Mouse (Mus musculus) lung, embryonic 14.5 days (tissue): ENCODE data around the gene Usp3. TPM values are rescaled to one million over a fixed set of nuclear protein-coding genes. Genes with fewer than 3 reads are reported as not detected.

Experiments
- ATAC-seq: fragments of 200-750 bp; cut with Nextera tagmentation; 2 replicates; pipeline ENCODE4 v1.8.0; 2017; ENCODE audit warnings: mild to moderate bottlenecking, moderate TSS enrichment, moderate library complexity; ENCODE audit not compliant: insufficient read depth
- DNase-seq: peaks from one replicate; pipeline ENCODE4 v3.0.0-alpha.2; 2015
- H3K27ac ChIP-seq: fragments of 300-500 bp; sonication (generic); 2 replicates; pipeline ENCODE4 v1.5.1; 2014; ENCODE audit warnings: low read depth, mild to moderate bottlenecking, moderate library complexity
- H3K27me3 ChIP-seq: fragments of 300-500 bp; sonication (generic); 2 replicates; pipeline ENCODE4 v1.6.1; 2014; ENCODE audit warnings: low read length, control low read depth; ENCODE audit not compliant: insufficient read depth
- H3K36me3 ChIP-seq: fragments of 300-500 bp; sonication (generic); 2 replicates; pipeline ENCODE4 v1.6.1; 2014; ENCODE audit warnings: control low read depth; ENCODE audit not compliant: insufficient read depth
- H3K4me1 ChIP-seq: fragments of 300-500 bp; sonication (generic); 2 replicates; pipeline ENCODE4 v1.6.1; 2014; ENCODE audit warnings: antibody characterized with exemption, control low read depth; ENCODE audit not compliant: insufficient read depth
- H3K4me2 ChIP-seq: fragments of 300-500 bp; sonication (generic); 2 replicates; pipeline ENCODE4 v1.6.1; 2014; ENCODE audit warnings: mild to moderate bottlenecking
- H3K4me3 ChIP-seq: fragments of 300-500 bp; sonication (generic); 2 replicates; pipeline ENCODE4 v1.5.1; 2014; ENCODE audit warnings: low read depth, low read length
- H3K9ac ChIP-seq: fragments of 300-500 bp; sonication (generic); 2 replicates; pipeline ENCODE4 v1.6.1; 2014
- H3K9me3 ChIP-seq: fragments of 300-500 bp; sonication (generic); 2 replicates; pipeline ENCODE4 v1.6.1; 2016; ENCODE audit warnings: low read depth, low read length, control low read depth
- CTCF ChIP-seq: IDR thresholded peaks from 2 replicates; pipeline ENCODE4 v1.5.1; 2016; ENCODE audit warnings: antibody characterized with exemption, low read depth
- WGBS: fragments of 180-500 bp; shearing (Covaris S2); extraction: QIAGEN DNeasy Blood & Tissue Kit; methylation state at CpG from one replicate; pipeline ENCODE4 v1.1.7; 2014; 5-methylcytosine and 5-hydroxymethylcytosine counted together
- polyA plus RNA-seq: library from polyadenylated mRNA; unstranded; fragments of >200 nt; fragmentation: Nextera tagmentation; extraction: Ambion mirVana; gene quantifications from 2 replicates; pipeline ENCODE4 v1.2.1, GENCODE M21; 2014

The Usp3 gene
- polyA plus RNA-seq, 1 experiment from 2014 or later: 73.9 TPM

DNA sequence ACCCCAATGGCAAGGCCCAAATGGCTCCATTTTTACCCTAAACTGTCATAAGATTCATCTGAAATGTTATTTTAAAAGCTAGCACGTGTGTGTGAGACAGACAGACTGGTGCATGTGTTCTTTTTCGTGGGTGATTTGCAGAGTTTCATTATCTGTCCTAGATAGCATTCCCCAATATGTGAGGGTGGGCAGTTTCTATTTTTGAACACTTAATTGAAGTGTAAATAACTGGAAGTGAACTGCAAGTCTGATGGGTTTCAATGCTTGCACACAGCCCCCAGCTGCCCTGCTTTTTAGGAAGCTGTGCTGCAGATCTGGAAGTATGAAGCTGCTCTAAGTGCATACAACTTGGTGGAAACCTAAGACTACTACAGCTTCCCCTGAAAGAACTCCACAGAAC is 77.8 kb downstream of the Usp3 start:
- H3K36me3 ChIP-seq: peaks cover 62% of the 10 kb centered on the region

DNA sequence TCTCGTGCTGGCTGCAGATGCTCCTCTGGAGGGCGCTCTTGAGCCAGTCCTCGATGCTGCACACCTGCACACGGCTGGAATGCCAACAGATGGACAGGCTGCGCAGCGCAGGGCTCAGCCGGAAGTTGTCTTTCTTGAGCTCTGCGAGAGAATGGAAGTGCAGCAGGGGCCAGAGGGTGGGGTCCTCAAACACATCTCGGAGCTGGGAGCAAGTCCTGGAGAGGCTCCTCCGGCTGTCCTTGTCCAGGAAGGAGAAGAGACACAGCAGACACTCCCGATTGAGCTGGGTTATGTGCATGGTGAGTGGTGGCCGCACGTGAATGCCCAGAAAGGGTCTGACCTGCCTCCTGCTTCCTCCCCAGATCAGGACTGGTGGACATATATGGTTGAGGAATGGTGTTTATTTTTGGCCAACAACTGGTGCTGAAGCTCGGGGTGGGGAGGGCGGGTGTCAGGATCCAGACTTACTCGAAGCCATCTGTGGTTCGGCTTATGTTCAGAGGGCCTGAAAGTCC is 78.6 kb downstream of the Usp3 start, which contains the start of gene Fbxl22:
Fbxl22 (minus strand) TSS at position 338 of the 515 bp plus-strand sequence.
- H3K9me3 ChIP-seq: no peaks in the 10 kb centered on the region
- H3K4me2 ChIP-seq: peak within 1 kb of the TSS; percentile 99
- ATAC-seq (no peak), DNase-seq (peak; percentile 76)
- peak within 1 kb of the TSS; percentile 86 for H3K27ac ChIP-seq
- H3K4me1 ChIP-seq: no peaks in the 10 kb centered on the region
- peak within 1 kb of the TSS; percentile 25; the same call in 1 of the 2 replicates for H3K9ac ChIP-seq
- peak within 1 kb of the TSS; percentile 19 for H3K4me3 ChIP-seq
- H3K36me3 ChIP-seq: peaks cover 58% of the 10 kb centered on the region
- TF ChIP-seq CTCF: peak; percentile 81
- no peaks in the 10 kb centered on the region for H3K27me3 ChIP-seq
- 53% methylated on average over 17 of the region's 17 CpGs for WGBS

More for the DNA sequence above, 77.8 kb downstream of the Usp3 start:
- H3K27ac ChIP-seq: peak overlapping the region; percentile 86
- ATAC-seq (no peak), DNase-seq (no peak)
- 59% methylated on average over 2 of the region's 2 CpGs for WGBS
- H3K9me3 ChIP-seq: no peaks in the 10 kb centered on the region
- TF ChIP-seq CTCF: no peak
- no peak overlapping the region for H3K4me3 ChIP-seq
- H3K4me1 ChIP-seq: no peaks in the 10 kb centered on the region
- no peaks in the 10 kb centered on the region for H3K27me3 ChIP-seq
- H3K4me2 ChIP-seq: no peak overlapping the region
- no peak overlapping the region for H3K9ac ChIP-seq

GRCm38 (mm10) chr9:66513661-66514255 is 79.2 kb downstream of the Usp3 start:
- Histone ChIP-seq H3K9ac (peak overlapping the region; percentile 25; the same call in 1 of the 2 replicates), H3K4me3 (peak overlapping the region; percentile 19), H3K4me1 (no peaks in the 10 kb centered on the region), H3K27me3 (no peaks in the 10 kb centered on the region), H3K4me2 (peak overlapping the region; percentile 99), H3K27ac (peak overlapping the region; percentile 86), H3K9me3 (no peaks in the 10 kb centered on the region), H3K36me3 (peaks cover 58% of the 10 kb centered on the region)
- ATAC-seq: no peak
- WGBS: 66% methylated on average over 4 of the region's 4 CpGs
- DNase-seq: no peak
- no peak for TF ChIP-seq CTCF

DNA sequence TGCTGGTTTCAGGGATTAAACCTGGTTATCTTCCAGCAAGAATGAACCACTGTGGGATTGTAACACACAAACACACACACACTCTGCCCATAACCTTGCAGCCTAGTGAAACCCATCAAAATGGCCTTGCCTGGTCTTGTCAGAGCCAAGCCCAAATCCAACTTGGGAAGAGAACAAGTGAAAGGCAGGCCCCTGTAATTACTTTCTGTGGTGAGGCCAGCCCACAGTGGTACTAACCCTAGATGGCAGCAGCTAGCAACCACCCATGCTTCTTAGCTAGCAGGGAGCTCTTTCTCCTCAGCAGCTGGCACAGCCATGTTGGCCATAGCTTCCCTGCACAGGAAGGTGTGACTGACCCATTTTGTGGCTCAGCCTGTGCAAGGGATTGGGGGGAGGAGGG is 79.8 kb downstream of the Usp3 start:
- Histone ChIP-seq H3K9ac (peak overlapping the region; percentile 25; the same call in 1 of the 2 replicates), H3K36me3 (peaks cover 57% of the 10 kb centered on the region), H3K9me3 (no peaks in the 10 kb centered on the region), H3K27ac (peak overlapping the region; percentile 86), H3K4me1 (no peaks in the 10 kb centered on the region), H3K4me2 (peak overlapping the region; percentile 99; the same call in 1 of the 2 replicates), H3K27me3 (no peaks in the 10 kb centered on the region), H3K4me3 (peak overlapping the region; percentile 65)
- DNase-seq (peak; percentile 40), ATAC-seq (no peak)
- peak; percentile 41 for TF ChIP-seq CTCF

DNA sequence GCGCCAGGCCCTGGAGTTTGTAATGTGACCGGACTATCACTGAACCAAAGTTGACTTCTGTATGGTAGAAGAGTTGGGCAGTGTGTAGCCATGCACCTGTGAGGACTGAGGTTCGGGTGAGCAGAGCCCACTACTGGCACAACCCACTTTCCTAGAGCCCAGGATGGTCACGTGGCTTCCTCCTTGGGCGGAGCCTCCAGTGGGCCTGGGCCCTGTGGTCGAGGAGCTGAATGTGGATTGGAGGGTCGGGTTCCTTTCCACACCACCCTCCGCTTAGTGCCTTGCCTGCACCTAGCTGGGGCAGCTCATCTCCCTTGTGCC is 80.6 kb downstream of the Usp3 start:
- Histone ChIP-seq H3K4me3 (peak overlapping the region; percentile 65), H3K9me3 (no peaks in the 10 kb centered on the region), H3K27ac (peak overlapping the region; percentile 98), H3K27me3 (no peaks in the 10 kb centered on the region), H3K36me3 (peaks cover 56% of the 10 kb centered on the region), H3K4me1 (no peaks in the 10 kb centered on the region), H3K9ac (peak overlapping the region; percentile 79), H3K4me2 (peak overlapping the region; percentile 99)
- DNase-seq (peak; percentile 90), ATAC-seq (peak; percentile 89)
- WGBS: 1% methylated on average over 8 of the region's 8 CpGs
- no peak for TF ChIP-seq CTCF

GRCm38 (mm10) chr9:66511580-66512350 is 81.2 kb downstream of the Usp3 start:
- Histone ChIP-seq H3K4me3 (peak overlapping the region; percentile 65), H3K4me2 (peak overlapping the region; percentile 99), H3K4me1 (no peaks in the 10 kb centered on the region), H3K27me3 (no peaks in the 10 kb centered on the region), H3K36me3 (peaks cover 56% of the 10 kb centered on the region), H3K27ac (peak overlapping the region; percentile 98), H3K9me3 (no peaks in the 10 kb centered on the region), H3K9ac (peak overlapping the region; percentile 79)
- WGBS: under 1% methylated on average over 78 of the region's 78 CpGs
- ATAC-seq (peak; percentile 85), DNase-seq (peak; percentile 98)
- TF ChIP-seq CTCF: no peak

DNA sequence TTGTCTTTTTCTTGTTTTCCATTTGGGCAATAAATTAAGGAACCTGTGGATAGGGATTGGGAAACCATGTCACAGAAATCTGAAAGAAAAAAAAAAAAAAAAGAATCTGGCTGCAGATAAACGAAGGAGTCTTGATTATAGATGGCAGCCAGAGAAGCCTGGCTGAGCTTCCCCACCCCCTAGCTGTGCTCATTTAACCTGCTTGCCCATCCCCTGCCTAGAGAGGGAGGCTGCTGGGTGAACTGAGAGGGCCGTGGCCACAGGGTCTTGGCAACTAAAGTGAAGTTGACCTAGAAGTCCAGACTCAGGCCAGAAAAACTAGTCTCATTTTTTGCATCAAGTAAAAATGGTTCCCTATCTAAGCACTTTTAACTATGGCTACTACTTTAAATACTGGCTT is 82.0 kb downstream of the Usp3 start:
- H3K4me3 ChIP-seq: peak overlapping the region; percentile 65
- H3K4me1 ChIP-seq: no peaks in the 10 kb centered on the region
- H3K36me3 ChIP-seq: peaks cover 55% of the 10 kb centered on the region
- peak overlapping the region; percentile 99 for H3K4me2 ChIP-seq
- H3K9ac ChIP-seq: peak overlapping the region; percentile 79
- ATAC-seq (no peak), DNase-seq (peak; percentile 46)
- 2% methylated on average over 2 of the region's 2 CpGs for WGBS
- no peaks in the 10 kb centered on the region for H3K27me3 ChIP-seq
- H3K9me3 ChIP-seq: no peaks in the 10 kb centered on the region
- TF ChIP-seq CTCF: no peak
- H3K27ac ChIP-seq: peak overlapping the region; percentile 98
